Mouse (Mus musculus): ENCODE results near the gene Bnip3.

The Bnip3 gene

DNA sequence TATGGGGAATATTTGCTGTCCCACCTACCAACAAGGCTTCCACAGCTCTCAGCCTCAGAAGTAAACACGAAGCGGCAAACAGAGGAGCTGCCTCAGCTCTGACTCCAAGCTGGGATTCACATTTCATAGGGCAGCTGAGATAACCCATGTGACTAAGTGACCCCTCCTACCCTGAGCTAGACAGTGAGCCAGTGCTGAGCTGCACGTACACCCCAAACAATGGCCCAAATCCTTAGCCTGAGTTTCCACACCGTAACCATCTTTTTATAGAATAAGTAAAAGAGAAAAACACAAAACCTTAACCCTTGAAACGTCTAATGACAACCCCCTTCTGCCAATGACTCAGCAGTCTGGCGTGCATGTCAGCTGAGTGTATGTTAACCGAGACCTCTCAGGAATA lies 2.3 kb downstream of the Bnip3 start:
- peak; percentile 50 to 88 for DNase-seq (ENCODE audit: inconsistent age in 2 of 2, low spot score in 1 of 2)

DNA sequence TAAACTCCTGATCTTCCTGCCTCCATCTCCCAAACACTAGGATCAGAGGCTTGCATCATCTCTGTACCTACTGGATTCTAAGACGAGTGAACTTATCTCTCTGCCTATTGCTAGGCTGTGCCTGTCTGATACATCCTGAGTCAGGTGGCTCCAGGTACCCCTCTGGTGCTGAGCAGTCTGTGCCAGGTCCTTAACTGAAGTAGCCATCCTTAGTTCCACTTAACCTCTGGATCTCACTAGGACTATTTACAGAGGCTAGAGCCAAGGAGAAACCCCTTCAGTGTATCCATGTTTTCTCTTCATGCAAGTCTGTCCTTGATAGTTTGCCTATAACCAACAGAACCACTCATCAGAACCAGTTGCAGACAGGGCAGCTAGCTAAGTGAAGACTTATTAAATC lies 2.9 kb downstream of the Bnip3 start:
- DNase-seq (ENCODE audit: inconsistent age in 2 of 2, low spot score in 1 of 2) = no peak

DNA sequence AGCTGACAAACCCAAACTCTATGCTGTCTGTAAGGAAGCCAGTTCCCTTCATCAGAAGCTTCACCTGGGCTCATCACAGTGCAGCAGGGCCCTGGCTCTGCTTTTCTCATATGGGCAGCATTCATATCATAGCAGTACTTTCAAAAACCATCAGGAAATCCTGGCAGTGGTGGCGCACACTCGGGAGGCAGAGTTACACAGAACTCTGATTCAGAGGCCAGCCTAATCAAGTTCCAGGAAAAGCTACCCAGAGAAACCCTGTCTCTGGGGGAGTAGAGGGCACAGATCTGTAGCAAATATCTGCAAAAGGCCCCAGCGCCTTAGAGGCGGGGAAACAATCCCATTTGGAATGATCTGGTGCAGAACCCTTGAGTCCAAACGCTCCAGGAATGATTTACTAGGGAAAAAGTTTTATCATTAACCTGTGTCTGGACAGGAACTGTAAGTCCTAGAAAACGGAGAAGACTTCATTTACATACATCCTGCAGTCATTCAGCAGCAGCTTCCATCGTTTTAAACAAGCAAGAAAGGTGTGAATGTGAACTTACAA lies 5.4 kb downstream of the Bnip3 start:
- DNase-seq (ENCODE audit: inconsistent age in 2 of 2, low spot score in 1 of 2) = peak in 1 of 2 experiments; percentile 75

DNA sequence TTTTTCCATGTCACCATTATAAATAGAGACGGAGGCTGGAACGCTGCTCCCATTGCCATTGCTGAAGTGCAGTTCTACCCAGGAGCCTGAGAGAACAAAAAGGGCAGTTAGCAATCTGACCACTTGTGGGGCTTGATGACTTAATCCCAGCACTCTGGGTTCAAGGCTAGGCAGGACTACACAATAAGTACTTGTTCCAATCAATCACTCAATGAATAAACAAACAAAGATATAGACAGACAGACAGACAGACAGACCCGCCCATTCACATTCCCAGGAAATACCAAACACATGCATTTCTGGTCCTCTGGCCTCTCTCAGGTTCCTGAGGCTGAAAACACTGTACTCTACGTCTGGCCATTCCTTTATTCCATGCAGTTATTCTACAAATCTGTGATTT lies 10.6 kb downstream of the Bnip3 start:
- DNase-seq (ENCODE audit: inconsistent age in 2 of 2, low spot score in 1 of 2) = no peak

DNA sequence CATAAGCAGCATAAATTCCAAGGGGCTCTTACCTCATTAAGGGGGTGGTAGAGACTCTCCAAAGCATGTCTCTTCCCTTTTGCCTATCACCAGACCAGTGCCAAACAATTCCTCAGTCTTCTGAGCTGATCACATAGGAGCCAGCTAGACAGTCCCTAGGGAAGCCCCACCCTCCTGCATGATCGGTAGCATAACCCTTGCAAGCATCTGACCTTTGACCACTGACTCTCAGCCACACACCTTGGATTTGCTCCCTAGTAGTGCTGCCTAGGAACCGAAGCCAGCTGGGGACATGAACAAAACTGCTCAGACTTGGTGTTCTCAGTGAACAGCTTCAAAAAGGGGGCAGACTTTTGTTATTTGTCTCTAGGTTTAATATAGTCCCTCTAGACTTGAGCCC lies 11.2 kb downstream of the Bnip3 start:
- no peak for DNase-seq (ENCODE audit: inconsistent age in 2 of 2, low spot score in 1 of 2)

DNA sequence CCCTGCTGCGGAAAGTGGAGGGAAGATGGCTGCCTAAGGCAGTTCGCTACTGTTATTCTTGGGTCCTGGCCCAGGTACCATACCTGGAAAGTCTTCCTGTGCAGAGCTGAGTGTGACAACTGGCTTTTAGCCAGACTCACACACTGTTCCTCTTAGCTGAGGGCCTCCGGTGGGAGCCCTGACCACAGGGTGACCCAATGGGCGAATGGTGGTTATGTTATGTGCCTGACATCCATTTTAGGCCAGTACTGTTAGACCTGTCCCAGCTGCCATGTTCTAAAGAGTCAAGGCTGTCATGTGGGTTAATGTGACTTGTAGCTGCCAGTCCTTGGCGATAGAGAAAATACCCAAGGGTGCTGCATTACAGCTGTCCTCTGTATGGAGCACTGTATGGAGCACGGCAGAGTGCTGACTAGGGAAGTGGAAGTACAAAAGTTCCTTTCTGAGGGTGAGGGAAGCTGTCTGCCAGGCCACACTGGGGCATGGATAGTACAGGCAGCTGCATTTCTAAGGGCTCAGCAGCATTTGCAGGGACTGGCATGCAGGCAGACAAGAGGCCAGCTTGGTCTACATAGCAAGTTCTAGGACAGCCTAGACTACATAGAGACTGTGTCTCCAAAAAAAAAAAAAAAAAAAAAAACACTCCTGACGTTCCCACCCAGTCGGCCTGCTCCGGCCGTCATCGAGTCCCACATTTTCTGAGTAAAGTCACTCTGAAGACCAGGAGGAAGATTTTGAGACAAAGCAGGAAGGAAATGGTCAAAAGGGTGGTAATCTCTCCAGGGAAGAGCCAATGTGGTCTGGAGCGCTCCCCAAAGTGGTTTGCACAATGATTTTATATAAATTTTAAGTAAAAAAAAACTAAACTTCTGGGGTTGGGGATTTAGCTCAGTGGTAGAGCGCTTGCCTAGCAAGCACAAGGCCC lies 23.7 kb downstream of the Bnip3 start:
- DNase-seq (ENCODE audit: inconsistent age in 2 of 2, low spot score in 1 of 2) = no peak

DNA sequence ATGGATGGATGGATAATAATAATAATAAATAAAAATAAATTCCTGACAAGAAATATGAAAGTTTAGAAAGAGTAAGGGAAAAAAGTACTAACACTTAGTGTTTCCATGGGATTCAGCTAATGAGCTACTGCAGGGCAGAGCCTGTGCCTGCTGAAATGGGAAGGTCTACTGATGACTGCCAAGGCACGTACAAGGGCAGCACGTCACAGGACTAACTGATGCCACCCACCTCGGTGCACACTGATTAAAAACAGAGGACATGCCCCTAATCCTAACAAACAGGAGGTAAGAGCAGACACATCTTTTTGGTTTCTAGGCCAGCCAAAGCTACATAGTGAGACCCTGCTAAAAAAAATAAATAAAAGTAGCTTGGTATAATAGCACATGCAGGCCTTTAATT lies 25.6 kb downstream of the Bnip3 start:
- DNase-seq (ENCODE audit: inconsistent age in 2 of 2, low spot score in 1 of 2) = no peak

DNA sequence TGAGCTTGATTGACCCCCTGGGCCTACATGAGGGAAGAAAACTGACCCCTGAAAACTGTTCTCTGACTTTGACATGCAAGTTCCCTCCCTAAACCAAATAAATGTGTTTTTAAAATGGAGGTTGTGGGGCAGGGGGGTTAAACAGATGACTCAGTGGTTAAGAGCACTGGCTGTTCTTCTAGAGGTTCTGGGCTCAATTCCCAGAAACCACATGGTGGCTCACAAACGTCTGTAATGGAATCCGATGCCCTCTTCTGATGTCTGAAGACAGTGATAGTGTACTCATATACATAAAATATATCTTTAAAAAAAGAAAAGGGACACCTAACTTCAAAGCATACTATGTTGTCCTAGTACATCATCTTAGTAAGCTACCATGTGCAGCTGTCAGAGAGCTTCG lies 34.3 kb downstream of the Bnip3 start:
- DNase-seq (ENCODE audit: inconsistent age in 2 of 2, low spot score in 1 of 2) = peak in 1 of 2 experiments; percentile 29

DNA sequence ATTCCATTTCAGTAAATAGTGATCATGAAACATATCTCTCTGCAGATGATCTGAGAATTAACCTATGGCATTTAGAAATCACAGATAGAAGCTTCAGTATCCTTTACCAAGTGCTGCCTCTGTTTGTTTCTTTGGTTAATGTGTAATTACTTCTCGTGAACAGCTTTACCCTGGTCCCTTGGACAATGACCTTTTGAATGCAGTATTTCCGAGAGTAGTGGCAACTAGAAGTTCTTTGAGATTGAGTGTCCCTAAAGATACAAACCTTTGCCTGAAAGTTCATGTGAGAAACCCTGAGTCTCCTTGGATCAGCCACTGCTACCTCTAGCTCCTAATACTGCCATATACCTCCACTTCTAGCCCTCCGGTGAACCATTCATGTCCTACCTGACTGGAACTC lies 36.4 kb downstream of the Bnip3 start:
- DNase-seq (ENCODE audit: inconsistent age in 2 of 2, low spot score in 1 of 2) = no peak

DNA sequence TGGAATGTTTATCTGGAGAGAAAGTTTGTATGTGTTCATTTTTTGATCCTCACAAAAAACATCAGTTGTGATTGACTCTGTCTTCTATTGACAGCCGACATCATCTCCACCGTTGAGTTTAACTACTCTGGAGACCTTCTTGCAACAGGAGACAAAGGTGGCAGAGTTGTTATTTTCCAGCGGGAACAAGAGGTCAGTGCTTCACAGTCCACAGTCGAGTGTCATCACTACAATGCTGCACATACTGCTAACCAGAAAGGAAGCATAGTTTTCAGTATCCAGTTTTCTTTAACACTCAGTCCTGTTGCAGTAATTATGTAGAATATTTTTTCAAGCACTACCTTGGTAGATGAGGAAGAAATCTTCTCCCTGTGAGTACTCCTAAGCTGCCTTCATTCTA lies 41.0 kb downstream of the Bnip3 start:
- DNase-seq (ENCODE audit: inconsistent age in 2 of 2, low spot score in 1 of 2) = no peak

DNA sequence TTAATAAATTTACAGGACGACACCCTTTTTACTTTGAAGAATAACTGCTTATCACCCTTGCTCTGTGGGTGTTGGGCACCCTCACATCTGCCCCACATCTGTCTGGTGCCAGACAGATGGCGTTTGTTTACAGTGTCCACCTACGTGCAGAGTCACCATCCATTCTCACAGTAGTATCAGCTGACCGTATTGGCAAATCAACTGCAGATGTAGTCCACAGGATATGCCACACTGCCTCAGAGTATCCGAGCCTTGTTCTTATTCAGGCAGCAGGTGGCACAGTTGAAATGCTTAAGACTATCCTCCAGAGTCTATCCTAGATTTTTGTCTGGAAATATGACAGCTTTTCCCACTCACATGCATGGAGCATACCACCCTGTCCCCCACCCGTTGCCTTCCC lies 42.0 kb downstream of the Bnip3 start:
- no peak for DNase-seq (ENCODE audit: inconsistent age in 2 of 2, low spot score in 1 of 2)

DNA sequence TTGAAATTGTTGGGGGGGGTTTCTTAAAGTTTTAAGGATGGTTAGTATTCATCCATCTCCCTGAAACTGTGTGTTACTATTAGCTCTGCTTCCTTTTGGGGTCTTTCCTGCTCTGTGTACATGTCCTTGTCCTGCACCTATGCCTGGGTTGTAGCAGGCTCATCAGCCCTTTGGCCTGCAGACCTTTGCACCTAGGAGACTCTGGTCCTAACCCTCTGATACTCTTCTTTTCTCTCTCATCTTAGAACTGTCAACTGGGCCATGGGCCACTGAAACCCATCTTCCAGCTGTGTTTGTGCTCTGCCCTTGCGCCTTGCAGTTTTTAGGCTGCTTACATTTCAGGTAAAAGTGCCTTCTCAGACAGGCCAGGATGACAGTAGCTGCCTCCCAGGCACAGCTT lies 44.5 kb downstream of the Bnip3 start:
- no peak for DNase-seq (ENCODE audit: inconsistent age in 2 of 2, low spot score in 1 of 2)

DNA sequence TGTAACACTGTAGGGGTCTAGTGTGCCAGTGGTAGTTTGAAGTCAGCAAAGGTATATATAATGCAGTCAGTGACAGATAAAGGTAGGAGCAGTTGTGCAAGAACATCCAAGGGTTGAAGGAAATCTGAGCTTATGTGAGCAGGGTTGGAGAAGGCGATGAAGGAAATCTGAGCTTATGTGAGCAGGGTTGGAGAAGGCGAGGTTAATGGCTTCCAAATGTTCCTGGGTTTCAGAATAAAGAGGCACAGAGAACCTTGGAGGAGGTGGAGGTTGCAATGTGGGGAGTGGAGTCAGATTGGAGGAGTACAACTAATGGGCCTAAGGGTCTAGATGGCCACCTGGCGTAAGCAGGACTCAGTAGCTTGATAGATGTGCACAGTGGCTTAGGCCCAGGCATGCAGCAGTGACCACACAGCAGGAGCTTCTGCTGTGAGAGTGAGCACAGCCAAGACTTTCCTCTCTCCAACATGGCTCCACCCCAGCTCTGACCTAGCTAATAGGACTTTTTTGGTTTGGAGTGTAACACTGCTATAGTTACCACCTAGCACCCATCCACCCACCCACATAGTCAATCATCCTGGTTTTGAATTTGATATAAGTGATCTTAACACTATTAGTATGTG lies 45.3 kb downstream of the Bnip3 start:
- no peak for DNase-seq (ENCODE audit: inconsistent age in 2 of 2, low spot score in 1 of 2)

DNA sequence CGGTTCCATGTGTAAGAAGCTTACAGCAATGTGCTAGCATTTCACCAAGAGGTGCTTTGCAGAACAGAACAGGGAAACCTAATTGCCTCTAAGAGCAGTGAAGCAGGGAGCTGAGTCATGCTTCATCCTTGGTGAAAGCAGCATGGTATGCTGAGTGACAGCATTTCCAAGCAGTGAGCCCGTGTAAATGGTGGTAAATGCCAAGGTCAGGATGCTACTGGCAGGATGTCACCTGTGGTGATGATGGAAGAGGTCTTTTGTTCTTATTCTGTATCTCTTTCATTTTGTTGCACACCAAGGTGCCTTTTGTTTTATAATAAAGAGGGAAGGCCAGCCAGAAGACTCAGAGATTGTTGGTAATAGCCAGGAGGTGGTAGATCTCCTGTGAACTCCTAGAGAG lies 52.6 kb downstream of the Bnip3 start:
- DNase-seq (ENCODE audit: inconsistent age in 2 of 2, low spot score in 1 of 2) = peak; percentile 67 to 81

DNA sequence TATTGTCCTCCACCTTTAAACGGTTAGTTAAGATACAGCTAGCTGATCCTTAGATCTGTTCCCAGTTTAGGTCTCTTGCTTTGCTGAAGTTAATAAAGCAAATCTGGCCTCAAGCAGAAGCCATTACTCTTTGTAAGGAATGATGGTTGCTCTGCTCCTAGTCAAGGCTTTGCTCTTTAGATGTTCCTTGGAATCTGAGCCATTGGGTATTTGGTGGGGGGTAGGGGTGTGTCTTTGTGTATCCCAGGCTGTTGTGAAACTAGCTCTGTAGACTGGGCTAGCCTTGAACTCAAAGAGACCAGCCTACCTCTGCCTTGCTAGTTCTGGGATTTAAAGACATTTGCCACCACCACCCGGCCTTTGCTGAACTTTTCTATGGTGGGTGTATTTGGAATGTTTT lies 55.1 kb downstream of the Bnip3 start:
- no peak for DNase-seq (ENCODE audit: inconsistent age in 2 of 2, low spot score in 1 of 2)

DNA sequence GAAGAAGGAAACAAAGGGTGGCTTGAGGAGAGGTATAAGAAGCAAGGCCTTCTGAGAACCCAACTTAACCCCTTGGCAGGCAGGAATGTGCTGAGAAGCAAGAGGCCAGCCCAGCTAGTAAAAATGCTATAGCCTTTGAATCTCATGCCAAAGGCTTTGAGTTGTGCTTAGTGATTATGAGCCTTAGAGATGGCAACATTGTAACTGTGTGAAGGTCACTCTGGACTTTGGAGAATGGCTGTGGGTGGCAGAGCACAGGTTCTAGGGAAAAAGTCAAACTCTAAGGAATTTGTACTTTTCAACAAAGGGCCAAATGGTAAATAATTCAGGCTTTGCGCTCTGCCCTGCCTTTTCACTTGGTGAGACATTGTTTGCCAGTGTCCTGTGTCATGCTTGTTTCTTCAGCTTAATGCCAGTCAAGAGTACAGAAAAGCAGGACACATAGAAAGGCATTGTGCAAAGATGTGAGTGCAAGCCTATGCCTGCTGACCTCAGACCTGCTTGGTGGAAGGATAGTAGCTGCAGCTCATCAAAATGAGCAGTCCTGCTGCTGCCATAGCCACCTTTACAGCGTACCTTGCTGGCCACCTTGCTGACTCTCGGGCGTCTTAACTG lies 55.8 kb downstream of the Bnip3 start:
- DNase-seq (ENCODE audit: inconsistent age in 2 of 2, low spot score in 1 of 2) = peak in 1 of 2 experiments; percentile 54

DNA sequence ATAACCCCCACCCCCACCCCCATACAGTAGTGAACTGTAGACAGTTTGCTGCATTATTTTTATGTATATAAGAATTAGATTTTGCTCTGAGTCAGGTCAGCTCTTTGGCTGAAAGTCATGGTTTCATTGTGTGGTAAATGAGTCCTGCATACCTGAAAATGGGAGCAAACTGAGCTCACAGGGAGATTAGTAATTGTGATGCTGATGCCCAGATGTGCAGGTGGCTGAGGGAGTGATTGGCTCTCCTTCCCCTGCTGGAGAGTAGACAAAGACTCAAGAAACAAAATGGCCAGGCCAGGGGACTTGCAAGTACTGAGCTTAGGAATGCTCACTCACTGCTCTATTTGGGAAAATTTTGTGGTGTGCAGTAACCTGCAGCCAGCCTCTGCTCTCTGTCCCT lies 59.2 kb downstream of the Bnip3 start:
- DNase-seq (ENCODE audit: inconsistent age in 2 of 2, low spot score in 1 of 2) = no peak

DNA sequence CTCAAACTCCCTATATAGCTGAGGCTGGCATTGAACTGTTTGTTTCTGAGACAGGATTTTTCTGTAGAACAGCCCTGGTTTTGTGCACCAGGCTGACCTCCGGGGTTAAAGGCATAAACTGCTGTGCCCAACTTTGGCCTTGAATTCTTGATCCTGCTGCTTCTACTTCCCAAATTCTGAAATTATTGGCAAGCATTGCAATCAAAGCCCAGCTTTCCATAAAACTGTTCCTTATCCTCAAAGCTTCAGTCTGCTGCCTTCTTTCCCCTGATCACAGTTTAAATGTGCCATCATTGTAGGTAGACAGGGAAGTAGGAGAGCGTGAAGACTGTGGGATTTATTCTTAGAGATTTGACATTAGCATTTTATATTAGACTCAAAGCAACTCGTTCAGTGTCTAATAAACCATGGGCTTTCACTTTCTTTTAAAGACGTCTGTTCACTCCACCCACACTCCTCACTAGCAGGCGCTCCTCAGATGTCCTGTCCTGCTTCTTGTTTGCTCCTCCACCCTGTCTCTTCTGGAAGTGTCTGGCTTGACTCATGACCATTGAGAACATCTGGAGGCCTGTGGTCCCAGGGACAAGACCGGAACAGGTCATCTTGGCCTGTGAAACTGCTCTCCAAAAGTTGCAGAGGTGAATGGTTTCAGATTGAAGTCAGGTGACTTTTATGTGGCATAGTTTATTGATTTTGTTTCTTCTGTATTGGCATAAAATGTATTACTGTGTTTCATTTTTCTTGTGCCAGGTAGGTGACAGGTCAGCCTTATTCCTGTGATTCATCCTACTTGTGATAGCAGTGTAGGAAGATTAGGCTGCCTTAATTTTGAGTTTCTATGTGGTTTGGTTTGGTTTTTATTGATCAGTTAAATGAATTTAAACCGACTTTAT lies 61.0 kb downstream of the Bnip3 start:
- peak in 1 of 2 experiments; percentile 60 for DNase-seq (ENCODE audit: inconsistent age in 2 of 2, low spot score in 1 of 2)

DNA sequence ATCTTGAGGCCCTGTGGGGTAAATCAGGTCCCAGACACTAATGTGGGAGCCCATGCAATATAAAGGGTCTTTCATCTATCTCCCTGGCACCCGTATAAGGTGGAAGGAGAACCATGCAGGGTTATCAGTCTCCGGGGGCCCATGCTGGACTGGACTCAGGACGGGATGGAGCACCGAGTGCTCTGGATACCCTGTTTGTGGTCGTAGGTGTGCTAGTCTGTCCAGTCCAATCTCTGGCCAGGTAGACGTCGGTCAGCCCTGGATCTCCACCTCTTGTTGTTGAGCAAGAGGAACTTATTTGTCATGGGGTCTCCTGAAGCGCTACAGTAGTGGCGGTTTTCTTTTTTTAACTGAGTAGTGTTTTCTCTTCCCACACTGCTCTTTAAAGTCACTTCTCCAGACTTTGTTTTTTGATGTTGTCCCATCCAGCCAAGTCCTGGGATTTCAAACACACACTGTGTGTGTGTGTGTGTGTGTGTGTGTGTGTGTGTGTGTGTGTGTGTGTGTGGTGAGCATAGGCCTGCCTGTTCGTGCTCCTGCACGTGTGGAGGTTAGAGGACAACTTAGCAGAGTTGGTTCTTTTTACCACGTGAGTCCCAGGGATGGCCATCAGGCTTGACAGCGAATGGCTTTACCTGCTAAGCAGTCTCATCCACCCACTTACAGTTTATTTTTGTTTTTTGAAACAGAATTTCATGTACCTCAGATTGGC lies 61.8 kb downstream of the Bnip3 start:
- peak in 1 of 2 experiments; percentile 66 for DNase-seq (ENCODE audit: inconsistent age in 2 of 2, low spot score in 1 of 2)

DNA sequence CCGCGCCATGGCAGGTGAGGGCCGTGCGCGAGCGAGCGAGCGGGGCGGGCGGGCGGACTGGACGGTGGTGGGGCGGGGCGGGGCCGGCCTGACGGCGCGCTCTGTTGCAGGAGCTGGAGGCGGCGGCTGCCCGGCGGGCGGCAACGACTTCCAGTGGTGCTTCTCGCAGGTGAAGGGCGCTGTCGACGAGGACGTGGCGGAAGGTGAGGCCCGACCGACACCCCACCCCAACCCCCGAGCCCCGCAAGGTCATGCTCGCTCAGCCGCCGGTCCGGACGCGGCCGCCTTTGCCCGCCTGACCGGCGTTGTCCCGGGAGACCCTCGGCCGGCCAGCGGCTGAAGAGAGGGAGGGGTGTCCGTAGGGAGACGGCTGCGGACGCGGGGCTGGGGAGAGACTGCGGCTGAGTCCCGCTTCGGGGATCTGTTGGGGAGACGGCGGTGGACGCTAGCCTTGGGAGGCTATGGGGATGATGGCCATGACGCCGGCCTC lies 62.8 kb downstream of the Bnip3 start:
- no peak for DNase-seq (ENCODE audit: inconsistent age in 2 of 2, low spot score in 1 of 2)
